Mouse (Mus musculus): ENCODE results near the gene Casc3. TPM values are rescaled to one million over a fixed set of nuclear protein-coding genes. Genes with fewer than 3 reads are reported as not detected.

Gene Casc3
- total and polyA plus RNA-seq, 2 experiments from 2014 or later = 32.2 to 39.7 TPM

GRCm38 (mm10) chr11:98829091-98829775 lies 24.5 kb downstream of the Casc3 start:
- DNase-seq (ENCODE audit: low spot score) = peak; percentile 55
- Histone ChIP-seq H3K4me3 (ENCODE audit: low read depth, low read length) (no peak overlapping the region), H3K9ac (replicated peaks; ENCODE audit: low read length, poor library complexity, severe bottlenecking) (no peak overlapping the region), H3K4me2 (ENCODE audit: low read depth, low read length, poor library complexity, severe bottlenecking) (no peak overlapping the region), H3K9me3 (ENCODE audit: low read length) (no peaks in the 10 kb centered on the region), H3K36me3 (ENCODE audit: insufficient read depth, low read length) (peaks cover 60% of the 10 kb centered on the region), H3K27ac (ENCODE audit: low read depth, low read length) (no peak overlapping the region), H3K4me1 (ENCODE audit: insufficient read depth, low read length) (no peaks in the 10 kb centered on the region), H3K27me3 (ENCODE audit: insufficient read depth, low read length) (no peaks in the 10 kb centered on the region)
- ATAC-seq (ENCODE audit: low FRiP score) = no peak
- TF ChIP-seq CTCF (IDR thresholded peaks at IDR 0.05) = peak; percentile 81
- 74% methylated on average over 12 of the region's 12 CpGs for WGBS

- H3K9me3 ChIP-seq (ENCODE audit: low read length) = no peaks in the 10 kb centered on the region
- H3K4me1 ChIP-seq (ENCODE audit: insufficient read depth, low read length) = no peaks in the 10 kb centered on the region
- no peak overlapping the region for H3K9ac ChIP-seq (replicated peaks; ENCODE audit: low read length, poor library complexity, severe bottlenecking)
- DNase-seq (ENCODE audit: low spot score) (no peak), ATAC-seq (ENCODE audit: low FRiP score) (no peak)
- 76% methylated on average over 4 of the region's 4 CpGs for WGBS
- no peak for TF ChIP-seq CTCF (IDR thresholded peaks at IDR 0.05)
- no peak overlapping the region for H3K4me3 ChIP-seq (ENCODE audit: low read depth, low read length)
- H3K27ac ChIP-seq (ENCODE audit: low read depth, low read length) = no peak overlapping the region
- no peak overlapping the region for H3K4me2 ChIP-seq (ENCODE audit: low read depth, low read length, poor library complexity, severe bottlenecking)
- no peaks in the 10 kb centered on the region for H3K27me3 ChIP-seq (ENCODE audit: insufficient read depth, low read length)
- peaks cover 57% of the 10 kb centered on the region for H3K36me3 ChIP-seq (ENCODE audit: insufficient read depth, low read length)
Measured at GRCm38 (mm10) chr11:98829875-98830274, 25.2 kb downstream of the Casc3 start.

- peaks cover 29% of the 10 kb centered on the region for H3K36me3 ChIP-seq (ENCODE audit: insufficient read depth, low read length)
- no peak for ATAC-seq (ENCODE audit: low FRiP score)
- H3K27ac ChIP-seq (ENCODE audit: low read depth, low read length) = no peak overlapping the region
- no peak overlapping the region for H3K4me2 ChIP-seq (ENCODE audit: low read depth, low read length, poor library complexity, severe bottlenecking)
- TF ChIP-seq CTCF (IDR thresholded peaks at IDR 0.05) = no peak
- no peak overlapping the region for H3K4me3 ChIP-seq (ENCODE audit: low read depth, low read length)
- no peak overlapping the region for H3K9ac ChIP-seq (replicated peaks; ENCODE audit: low read length, poor library complexity, severe bottlenecking)
- WGBS = 17% methylated on average over 5 of the region's 5 CpGs
- H3K27me3 ChIP-seq (ENCODE audit: insufficient read depth, low read length) = no peaks in the 10 kb centered on the region
- no peaks in the 10 kb centered on the region for H3K9me3 ChIP-seq (ENCODE audit: low read length)
- no peak for DNase-seq (ENCODE audit: low spot score)
- peaks cover 4% of the 10 kb centered on the region for H3K4me1 ChIP-seq (ENCODE audit: insufficient read depth, low read length)
Measured at GRCm38 (mm10) chr11:98835296-98835695, 30.6 kb downstream of the Casc3 start.

DNA sequence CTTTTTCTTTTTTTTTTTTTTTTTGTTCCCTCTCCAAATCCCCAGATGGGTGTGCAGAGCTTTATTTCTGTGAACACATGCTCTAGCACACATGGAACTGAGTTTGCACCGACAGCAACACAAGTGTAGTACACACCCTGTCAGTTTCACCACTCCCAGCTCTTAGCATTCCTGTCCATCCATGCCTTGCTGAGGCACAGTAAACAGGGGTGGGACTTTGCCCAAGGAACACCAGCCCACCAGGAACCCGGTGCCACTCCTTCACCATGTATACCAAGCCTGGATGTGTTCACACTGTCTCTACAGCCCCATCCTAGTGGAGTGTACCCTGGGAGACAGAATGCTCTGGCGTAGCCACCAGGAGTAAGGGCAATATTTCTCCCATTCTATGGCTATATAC lies 31.0 kb downstream of the Casc3 start:
- H3K4me2 ChIP-seq (ENCODE audit: low read depth, low read length, poor library complexity, severe bottlenecking) = no peak overlapping the region
- WGBS = 60% methylated on average over 3 of the region's 3 CpGs
- H3K27ac ChIP-seq (ENCODE audit: low read depth, low read length) = 0 out of 2 replicates have a peak overlapping the region, but pooled peaks have one; percentile 7
- peaks cover 28% of the 10 kb centered on the region for H3K36me3 ChIP-seq (ENCODE audit: insufficient read depth, low read length)
- no peak overlapping the region for H3K9ac ChIP-seq (replicated peaks; ENCODE audit: low read length, poor library complexity, severe bottlenecking)
- no peaks in the 10 kb centered on the region for H3K27me3 ChIP-seq (ENCODE audit: insufficient read depth, low read length)
- no peak for DNase-seq (ENCODE audit: low spot score)
- peaks cover 4% of the 10 kb centered on the region for H3K4me1 ChIP-seq (ENCODE audit: insufficient read depth, low read length)
- no peak for TF ChIP-seq CTCF (IDR thresholded peaks at IDR 0.05)
- no peak for ATAC-seq (ENCODE audit: low FRiP score)
- no peaks in the 10 kb centered on the region for H3K9me3 ChIP-seq (ENCODE audit: low read length)
- no peak overlapping the region for H3K4me3 ChIP-seq (ENCODE audit: low read depth, low read length)

- peaks cover 28% of the 10 kb centered on the region for H3K36me3 ChIP-seq (ENCODE audit: insufficient read depth, low read length)
- peak overlapping the region; percentile 83 for H3K4me3 ChIP-seq (ENCODE audit: low read depth, low read length)
- H3K9ac ChIP-seq (replicated peaks; ENCODE audit: low read length, poor library complexity, severe bottlenecking) = no peak overlapping the region; the same call in 1 of the 2 replicates
- H3K4me1 ChIP-seq (ENCODE audit: insufficient read depth, low read length) = peaks cover 4% of the 10 kb centered on the region
- no peak for ATAC-seq (ENCODE audit: low FRiP score)
- no peaks in the 10 kb centered on the region for H3K9me3 ChIP-seq (ENCODE audit: low read length)
- TF ChIP-seq CTCF (IDR thresholded peaks at IDR 0.05) = no peak
- no peak for DNase-seq (ENCODE audit: low spot score)
- H3K27me3 ChIP-seq (ENCODE audit: insufficient read depth, low read length) = no peaks in the 10 kb centered on the region
- H3K27ac ChIP-seq (ENCODE audit: low read depth, low read length) = peak overlapping the region; percentile 7; the same call in 1 of the 2 replicates
- peak overlapping the region; percentile 84 for H3K4me2 ChIP-seq (ENCODE audit: low read depth, low read length, poor library complexity, severe bottlenecking)
- 33% methylated on average over 7 of the region's 7 CpGs for WGBS
Measured at GRCm38 (mm10) chr11:98836128-98836527, 31.4 kb downstream of the Casc3 start.

GRCm38 (mm10) chr11:98836651-98837141 lies 32.0 kb downstream of the Casc3 start, which contains the start of gene Rapgefl1:
TSS of gene Rapgefl1 (plus strand) at chr11:98836785.
- Histone ChIP-seq H3K9ac (replicated peaks; ENCODE audit: low read length, poor library complexity, severe bottlenecking) (peak within 1 kb of the TSS; percentile 93), H3K36me3 (ENCODE audit: insufficient read depth, low read length) (peaks cover 22% of the 10 kb centered on the region), H3K9me3 (ENCODE audit: low read length) (no peaks in the 10 kb centered on the region), H3K27me3 (ENCODE audit: insufficient read depth, low read length) (no peaks in the 10 kb centered on the region), H3K27ac (ENCODE audit: low read depth, low read length) (peak within 1 kb of the TSS; percentile 75), H3K4me2 (ENCODE audit: low read depth, low read length, poor library complexity, severe bottlenecking) (peak within 1 kb of the TSS; percentile 84), H3K4me1 (ENCODE audit: insufficient read depth, low read length) (peaks cover 4% of the 10 kb centered on the region), H3K4me3 (ENCODE audit: low read depth, low read length) (peak within 1 kb of the TSS; percentile 83)
- ATAC-seq (ENCODE audit: low FRiP score) (peak; percentile 81), DNase-seq (ENCODE audit: low spot score) (peak; percentile 82)
- TF ChIP-seq CTCF (IDR thresholded peaks at IDR 0.05) = no peak
- WGBS = 0% methylated on average over 35 of the region's 48 CpGs

Measured in midbrain, postnatal 0 days (tissue).